Mouse (Mus musculus): ENCODE data around the gene Clstn2. TPM values are rescaled to one million over a fixed set of nuclear protein-coding genes. Genes with fewer than 3 reads are reported as not detected.

The Clstn2 gene
- polyA plus RNA-seq, 1 experiment: 0.19 TPM

DNA sequence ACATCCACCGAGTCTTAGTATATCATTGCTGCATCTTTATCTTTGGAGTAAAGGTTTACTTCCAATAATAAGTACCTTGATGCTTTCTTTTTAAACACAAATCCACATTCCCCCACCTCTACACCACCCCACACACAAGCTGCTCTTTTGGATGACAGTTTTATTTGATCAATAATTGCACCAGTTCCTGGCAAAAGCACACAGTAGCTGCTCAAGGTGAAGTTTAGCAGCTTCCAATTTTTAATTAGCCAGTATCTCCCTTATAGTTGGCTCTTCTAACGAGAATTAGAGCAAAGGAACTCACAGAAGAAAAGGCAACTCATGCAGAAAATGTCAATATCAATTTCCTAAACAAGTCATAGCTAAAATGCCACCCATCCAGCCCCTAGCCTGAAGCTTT is 334.0 kb downstream of the Clstn2 start:
- no peak for DNase-seq (ENCODE audit: low read depth, low spot score)
- WGBS: 58% methylated on average over 2 of the region's 2 CpGs

DNA sequence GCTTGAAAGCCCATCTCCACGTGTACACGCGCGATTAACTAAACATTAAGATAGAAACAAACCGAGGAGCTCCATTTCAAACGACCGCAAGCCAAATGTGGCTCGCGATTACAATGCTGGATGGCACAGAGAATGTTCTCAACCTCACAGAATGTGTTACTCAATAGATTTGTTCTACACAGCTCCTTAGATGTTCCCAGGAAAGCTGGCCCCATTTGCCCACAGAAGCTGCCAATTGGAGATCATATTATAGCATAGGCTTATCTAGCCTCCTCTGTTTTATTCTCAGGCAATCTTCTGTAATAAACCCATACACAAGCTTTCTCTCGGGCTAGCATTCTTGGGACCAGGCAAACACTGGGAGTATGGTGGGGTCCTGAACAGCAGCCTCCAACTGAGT is 334.9 kb downstream of the Clstn2 start:
- 76% methylated on average over 10 of the region's 10 CpGs for WGBS
- DNase-seq (ENCODE audit: low read depth, low spot score): no peak

DNA sequence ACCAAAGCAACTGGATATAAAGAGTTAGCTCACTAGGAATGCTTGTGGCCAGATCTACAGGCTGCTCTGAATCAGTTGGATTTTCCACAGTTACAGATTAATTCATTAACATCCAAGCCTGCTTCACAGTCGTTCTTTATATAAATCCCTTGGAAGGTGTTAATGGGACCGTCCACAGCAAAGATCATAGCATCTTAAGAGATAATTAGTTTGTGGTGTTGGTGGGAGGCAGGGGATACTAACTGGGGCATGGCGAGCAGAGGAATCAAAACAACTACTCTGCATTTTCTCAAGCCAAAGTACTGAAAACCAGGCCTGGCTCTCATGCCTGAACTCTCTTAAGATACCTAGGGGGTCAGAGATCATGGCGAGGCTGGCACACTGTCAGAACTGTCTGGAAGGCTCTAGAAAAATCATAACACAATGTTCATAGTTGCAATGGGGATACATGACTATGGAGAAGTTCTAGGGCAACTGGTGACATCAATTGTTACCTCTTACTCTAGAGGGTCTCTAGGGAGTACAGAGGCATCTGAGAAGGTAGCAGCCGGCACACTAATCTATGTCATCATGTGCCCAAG is 336.2 kb downstream of the Clstn2 start:
- DNase-seq (ENCODE audit: low read depth, low spot score): no peak
- WGBS: 75% methylated on average over 5 of the region's 5 CpGs

DNA sequence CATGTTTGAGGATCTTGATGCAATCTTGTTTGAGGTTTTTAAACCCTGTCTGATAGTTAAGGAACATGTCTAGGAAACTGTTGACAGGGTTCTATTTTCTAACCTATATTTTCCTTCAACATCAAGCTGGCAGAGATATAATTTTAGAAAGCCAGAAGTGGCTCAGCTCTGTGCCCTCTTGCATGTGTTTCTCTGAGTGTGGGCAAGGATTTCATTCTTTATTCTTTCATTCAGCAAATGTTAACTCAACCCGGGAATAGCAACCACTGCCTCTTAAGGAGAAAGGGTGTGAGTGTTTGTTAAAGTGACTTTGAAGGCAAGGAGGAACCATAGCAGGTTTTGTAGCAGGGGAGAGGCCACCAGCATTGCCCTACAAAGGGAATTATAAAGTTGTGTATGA is 337.7 kb downstream of the Clstn2 start:
- 35% methylated on average over 1 of the region's 1 CpGs for WGBS
- no peak for DNase-seq (ENCODE audit: low read depth, low spot score)

DNA sequence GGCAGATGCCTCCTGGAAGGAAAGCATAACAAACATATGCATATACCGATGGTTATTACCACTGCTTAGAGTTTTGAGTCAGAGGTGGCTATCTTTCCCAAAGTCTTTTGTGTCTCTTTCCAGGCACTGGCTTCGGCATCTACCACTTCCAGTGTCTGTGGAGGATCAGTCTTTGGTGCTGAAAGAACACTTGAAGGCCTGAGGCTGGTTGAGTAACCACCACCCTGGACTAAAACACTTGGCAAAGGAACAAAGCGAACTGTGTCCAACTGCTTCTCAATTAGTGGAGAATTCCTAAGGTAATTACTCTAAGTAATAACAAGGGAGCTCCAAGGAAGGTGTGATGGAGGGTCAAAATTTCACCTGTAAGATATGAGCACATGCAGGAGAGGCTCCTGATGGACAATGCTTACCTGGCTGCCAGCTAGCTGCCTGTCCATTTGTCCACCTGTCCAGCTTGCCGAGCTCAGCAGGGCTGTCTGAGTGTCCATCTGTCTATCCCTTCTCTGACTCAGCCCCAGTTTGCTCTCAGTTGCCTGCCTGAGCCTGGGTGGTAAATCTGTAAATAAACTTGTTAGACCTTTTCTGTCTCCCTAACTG is 346.1 kb downstream of the Clstn2 start:
- 85% methylated on average over 4 of the region's 4 CpGs for WGBS

DNA sequence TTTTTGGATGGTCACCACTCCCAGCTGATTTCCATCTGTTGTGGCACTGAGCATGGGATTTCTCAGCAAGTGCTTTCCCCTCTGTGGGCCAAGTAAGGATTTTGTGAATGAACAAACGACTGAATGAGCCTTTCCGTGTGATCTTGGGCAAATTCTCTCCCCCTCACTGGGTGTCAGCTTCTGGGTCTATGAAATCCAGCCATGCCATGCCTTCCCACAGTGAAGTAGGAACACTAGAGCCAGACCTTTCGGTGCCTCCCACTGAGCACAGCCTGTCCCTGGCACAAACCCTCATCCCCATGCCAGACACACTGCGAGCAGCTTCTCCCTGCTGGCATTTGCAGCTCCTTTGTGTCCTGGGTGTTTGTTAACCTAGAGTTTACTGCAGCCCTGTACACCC is 347.3 kb downstream of the Clstn2 start:
- 66% methylated on average over 4 of the region's 4 CpGs for WGBS
- DNase-seq (ENCODE audit: low read depth, low spot score): no peak

More for the DNA sequence above, 346.1 kb downstream of the Clstn2 start:
- DNase-seq (ENCODE audit: low read depth, low spot score): no peak

DNA sequence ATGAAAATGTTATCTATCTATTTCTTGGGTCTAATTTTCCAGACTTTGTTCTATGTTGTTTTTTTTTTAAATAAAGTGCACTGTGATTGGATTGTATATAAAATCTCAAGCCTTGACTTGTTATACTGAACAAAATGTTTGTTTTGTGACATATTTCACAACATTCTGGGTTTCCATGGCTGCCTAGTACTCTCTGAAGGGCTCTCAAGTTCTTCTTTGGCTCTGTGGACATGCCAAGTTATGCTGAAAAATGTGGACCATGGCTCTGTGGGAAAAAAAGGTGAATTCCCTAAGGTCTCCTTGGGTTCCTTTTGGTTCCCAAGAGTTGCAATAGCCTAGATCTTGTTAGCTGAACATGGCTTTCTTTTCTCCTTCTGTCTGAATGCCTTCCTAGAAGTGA is 353.1 kb downstream of the Clstn2 start:
- DNase-seq (ENCODE audit: low read depth, low spot score): no peak

DNA sequence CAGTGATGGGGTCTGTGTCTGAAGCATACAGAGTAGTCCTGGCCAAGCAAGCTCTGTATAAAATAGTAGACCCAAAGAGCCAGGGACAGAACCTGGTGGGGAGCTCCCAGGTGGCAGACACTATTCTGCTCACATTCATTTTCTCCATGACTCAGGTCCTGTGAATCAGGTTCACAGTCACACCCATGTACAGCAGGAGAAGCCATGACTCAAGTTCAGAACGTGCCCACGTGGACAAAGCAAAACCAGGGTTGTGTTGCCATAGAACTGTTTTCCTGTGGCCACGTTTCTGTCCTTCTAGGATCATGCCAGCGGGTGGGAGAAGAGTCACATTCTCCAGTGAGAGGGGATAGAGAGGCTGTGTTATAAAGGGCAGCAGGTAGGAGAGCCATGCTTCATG is 353.9 kb downstream of the Clstn2 start:
- WGBS: 61% methylated on average over 4 of the region's 4 CpGs

DNA sequence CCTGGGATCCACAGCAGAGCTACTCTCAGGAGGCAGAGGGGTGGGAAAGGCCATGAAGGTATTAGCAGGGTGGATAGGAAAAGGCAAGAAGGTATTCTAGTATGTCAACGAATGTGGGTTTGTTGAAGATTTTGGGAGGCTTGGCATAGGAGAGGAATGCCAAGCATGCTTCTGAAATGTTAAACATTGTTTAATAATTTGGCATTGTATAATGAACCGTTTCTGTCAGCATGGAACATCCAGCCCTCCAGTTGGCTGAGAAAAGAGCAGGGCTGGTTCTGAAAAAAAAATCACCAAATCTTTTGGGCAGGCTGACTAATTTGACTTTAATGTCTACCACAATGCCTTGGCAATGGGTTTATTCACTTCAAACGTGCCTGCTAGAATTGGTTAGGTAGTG is 355.9 kb downstream of the Clstn2 start:
- DNase-seq (ENCODE audit: low read depth, low spot score): no peak
- WGBS: 43% methylated on average over 3 of the region's 3 CpGs

More for the DNA sequence above, 353.9 kb downstream of the Clstn2 start:
- no peak for DNase-seq (ENCODE audit: low read depth, low spot score)

DNA sequence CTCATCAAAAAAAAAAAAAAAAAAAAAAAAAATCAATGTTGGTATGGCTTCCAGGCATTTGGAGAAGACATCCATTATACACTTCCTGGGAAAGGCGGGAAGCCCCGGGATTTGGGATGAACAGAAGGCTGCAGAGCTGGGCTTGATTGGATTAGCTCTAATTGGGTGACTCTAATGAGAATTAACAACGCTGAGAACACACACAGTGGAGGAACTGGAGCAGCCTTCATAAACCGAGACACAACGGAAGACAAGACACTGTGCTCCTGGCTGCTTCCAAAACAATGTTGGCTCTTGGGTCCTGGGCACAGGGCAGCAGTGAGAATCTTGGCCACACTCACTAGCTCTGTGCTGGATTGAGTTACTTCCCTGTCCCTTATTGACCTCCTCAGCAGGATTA is 360.3 kb downstream of the Clstn2 start:
- no peak for DNase-seq (ENCODE audit: low read depth, low spot score)
- 69% methylated on average over 5 of the region's 5 CpGs for WGBS

DNA sequence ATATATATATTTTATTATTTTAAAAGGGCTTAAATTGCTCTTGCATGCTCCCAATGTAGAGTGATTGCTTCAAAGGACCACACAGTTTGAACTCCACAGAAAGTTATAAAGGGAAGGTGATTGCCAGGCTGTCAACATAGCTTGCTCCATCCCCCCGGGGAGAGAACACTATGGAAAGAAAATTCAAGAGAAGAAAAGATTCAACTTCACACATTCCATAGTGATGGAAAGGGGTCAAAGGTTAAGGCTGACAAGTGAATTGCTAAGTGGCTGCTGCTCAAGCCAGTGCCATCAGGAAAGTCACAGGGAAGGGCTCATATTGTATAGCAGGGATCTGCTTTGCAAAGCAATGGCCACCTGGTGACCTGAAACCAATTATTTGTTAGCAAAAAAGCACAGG is 360.8 kb downstream of the Clstn2 start:
- WGBS: 21% methylated on average over 1 of the region's 1 CpGs
- no peak for DNase-seq (ENCODE audit: low read depth, low spot score)

DNA sequence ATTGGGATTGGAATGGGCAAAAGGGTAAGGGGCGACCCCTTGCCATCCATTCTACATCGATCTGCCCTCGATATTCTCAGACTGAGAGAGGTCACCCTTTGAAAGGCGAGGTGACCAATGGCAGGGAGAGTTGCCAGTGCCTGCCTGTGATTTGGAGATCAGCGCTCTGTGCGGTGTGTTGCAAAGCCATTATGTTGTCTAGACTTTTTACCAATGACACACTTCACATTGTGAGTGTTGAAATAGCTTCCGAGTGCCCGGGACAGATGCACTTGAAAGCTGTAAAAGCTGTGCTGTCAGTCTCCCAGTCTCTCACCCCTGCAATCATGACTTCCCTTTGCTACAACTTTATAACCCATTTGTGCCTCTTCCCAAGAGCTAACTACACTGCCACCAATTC is 362.3 kb downstream of the Clstn2 start:
- DNase-seq (ENCODE audit: low read depth, low spot score): no peak
- 79% methylated on average over 8 of the region's 8 CpGs for WGBS

DNA sequence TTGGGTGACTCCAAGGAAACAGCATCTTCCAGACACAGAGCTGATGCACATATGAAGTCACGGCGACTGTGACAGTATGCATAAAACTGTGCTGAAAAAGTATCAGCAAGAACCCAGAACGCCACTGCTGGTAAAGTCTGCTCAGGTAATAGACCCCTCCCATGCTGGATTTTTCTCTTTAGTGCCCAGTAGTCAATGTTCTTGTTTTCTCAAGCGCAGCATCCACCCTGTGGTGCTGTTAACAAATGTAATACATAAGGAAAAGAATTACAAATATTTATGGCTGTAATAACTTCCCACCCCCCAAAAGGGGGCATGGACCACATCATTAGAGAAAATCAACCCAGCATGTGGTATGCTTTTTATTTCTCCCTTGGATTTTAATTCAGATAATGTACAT is 372.0 kb downstream of the Clstn2 start:
- WGBS: 74% methylated on average over 4 of the region's 4 CpGs

DNA sequence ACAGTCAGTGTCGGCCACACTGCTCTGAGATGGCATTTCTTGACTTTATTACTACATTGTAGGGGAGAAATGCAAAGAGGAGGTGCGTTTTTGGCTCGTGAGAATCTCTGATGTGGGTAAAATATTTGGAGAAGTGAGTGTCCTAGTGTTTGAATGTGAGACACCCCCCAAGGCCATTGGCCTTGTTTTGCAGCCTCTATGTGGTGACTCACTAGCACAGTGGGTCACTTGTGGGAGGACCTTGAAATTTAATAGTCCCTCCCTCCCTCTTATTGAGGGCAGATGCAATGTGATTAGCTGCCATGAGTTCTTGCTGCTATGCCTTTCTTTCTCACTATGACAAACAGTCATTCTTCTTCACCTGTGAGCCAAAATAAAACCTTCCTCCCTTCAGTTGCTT is 374.2 kb downstream of the Clstn2 start:
- WGBS: 73% methylated on average over 3 of the region's 3 CpGs
- DNase-seq (ENCODE audit: low read depth, low spot score): no peak

More for the DNA sequence above, 372.0 kb downstream of the Clstn2 start:
- no peak for DNase-seq (ENCODE audit: low read depth, low spot score)

DNA sequence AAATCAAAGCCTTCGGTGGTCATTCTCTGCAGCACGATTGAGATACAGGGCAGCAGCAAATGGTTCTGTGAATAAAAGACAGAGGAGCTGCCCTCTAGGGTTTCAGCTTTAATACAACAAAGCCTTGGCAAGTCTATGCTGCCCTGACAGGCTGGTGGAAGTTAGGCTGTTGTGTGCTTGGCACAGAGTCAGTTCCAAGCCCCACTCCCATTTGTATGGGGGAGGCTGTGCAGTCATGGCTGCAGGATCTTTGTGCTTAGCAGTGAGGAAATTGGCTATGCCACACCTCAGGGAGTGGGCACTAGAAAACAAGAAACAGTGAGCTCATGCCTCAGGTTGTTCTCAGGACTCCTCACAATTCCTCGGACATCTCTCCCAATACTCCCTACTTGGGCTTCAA is 384.6 kb downstream of the Clstn2 start:
- DNase-seq (ENCODE audit: low read depth, low spot score): no peak
- WGBS: 74% methylated on average over 3 of the region's 3 CpGs

DNA sequence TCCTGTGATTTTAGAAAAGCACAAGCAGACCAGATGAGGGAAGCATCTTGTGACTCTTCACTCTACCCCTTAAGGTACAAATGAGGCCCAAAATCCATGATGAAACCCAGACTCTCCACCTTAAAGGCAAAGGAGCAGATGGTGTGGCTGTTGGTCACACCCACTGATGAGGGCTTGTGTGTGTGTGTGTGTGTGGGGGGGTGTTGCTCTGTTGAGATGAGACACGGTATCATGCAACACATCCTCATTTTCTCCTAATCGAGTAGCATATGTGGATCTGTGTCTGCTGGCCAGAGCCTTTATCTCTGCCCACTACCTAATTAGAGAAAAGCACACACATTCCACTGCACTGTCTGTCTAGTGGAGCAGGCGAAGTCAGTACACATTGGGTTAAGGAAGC is 387.2 kb downstream of the Clstn2 start:
- whole genome bisulfite sequencing: 77% methylated on average over 3 of the region's 3 CpGs

DNA sequence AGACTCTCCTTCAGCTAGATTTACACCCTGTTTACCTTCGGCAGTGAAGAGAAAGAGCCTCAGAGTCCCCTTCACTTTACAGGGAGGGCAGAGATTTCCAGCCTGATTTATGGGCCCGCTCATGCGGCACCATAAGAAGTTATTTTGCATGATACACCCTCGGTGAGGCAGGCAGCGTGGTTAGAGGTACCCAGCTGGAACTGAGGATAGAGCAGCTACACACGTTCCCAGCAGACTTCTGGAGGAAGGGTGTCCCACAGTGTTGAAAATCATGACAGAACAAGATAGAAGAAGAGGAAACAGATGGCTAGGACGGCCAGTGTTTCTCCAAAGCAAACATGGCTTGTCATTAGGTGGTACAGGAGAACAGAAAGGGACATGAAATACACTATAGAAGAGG is 390.6 kb downstream of the Clstn2 start:
- DNase-seq (ENCODE audit: low read depth, low spot score): no peak
- WGBS: 14% methylated on average over 7 of the region's 7 CpGs

More for the DNA sequence above, 387.2 kb downstream of the Clstn2 start:
- DNase-seq (ENCODE audit: low read depth, low spot score): no peak

DNA sequence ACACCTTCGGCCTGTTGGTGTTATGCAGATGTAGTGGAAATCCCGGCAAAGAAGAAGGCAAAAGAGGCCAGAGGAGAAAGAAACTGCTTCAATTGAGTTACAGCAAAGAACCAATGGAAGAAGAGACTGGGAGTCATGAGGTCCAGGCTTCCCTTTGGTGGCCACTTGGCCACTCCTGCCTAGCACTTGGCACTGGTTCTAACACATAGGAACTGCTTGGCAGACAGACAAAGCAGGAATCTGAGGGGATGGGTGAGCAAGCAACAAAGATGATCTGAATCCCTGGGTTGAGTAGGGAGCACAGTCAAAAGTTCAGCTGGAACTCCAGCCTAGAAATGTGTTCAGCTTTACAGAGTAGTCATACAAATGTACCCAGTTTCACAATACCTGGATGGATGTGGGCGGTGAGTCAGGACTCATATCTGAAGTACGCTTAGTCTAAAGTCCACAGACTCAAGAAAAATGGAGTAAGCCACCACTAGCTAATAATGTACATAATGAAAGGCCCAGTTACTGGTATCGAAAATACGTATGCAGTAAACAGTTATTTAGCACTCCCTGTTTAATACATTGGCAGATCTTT is 392.9 kb downstream of the Clstn2 start:
- WGBS: 76% methylated on average over 6 of the region's 6 CpGs
- no peak for DNase-seq (ENCODE audit: low read depth, low spot score)

DNA sequence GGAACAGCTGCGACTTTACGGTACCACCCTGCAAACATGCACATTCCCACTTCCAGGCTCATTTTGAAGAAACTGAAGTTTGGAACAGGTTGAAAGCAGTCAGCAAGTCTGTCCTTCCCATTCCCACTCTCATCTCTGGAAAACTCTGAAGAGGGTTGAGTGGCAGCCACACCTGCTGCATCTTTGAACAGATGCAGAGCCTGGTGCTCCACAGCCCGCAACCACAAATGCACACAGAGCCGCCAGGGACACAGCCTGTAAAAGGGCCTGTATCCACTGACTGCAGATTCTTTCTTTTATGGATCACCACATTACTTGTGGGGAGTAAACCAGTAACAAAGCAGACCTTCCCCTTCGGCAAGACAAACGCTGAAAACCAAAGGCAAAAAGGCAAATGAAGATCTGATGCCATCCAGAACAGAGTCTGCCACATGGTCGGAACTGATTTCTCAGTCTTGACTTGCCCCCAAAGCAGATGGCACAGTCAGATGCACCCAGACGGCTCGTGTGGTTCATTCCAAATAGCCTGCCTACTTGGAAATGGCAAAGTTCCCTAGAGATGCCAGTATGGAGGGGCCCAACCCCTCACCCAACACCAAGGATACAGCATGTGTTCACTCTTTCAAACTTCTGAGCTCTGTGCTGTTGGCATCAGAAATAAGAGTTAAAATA is 394.2 kb downstream of the Clstn2 start:
- 81% methylated on average over 9 of the region's 9 CpGs for WGBS
- no peak for DNase-seq (ENCODE audit: low read depth, low spot score)

DNA sequence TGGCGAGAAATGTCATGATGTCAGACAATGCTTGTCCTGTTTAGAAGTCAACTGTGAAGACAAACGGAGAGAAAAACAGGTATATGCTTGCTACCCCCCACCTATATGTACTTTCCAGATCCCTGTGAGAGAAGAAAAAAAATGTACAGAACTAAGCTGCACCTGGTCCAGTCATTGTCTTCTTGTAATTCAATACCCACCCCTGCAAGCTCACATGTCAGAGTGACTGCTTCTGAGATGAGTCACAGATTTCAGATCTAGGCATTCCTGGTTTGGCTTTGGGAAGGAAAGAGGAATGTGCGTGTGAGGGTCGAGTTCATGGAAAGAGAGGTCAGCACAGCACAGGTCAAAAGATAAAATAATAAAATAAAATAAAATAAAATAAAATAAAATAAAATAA is 397.6 kb downstream of the Clstn2 start:
- no peak for DNase-seq (ENCODE audit: low read depth, low spot score)
- WGBS: 67% methylated on average over 4 of the region's 4 CpGs

DNA sequence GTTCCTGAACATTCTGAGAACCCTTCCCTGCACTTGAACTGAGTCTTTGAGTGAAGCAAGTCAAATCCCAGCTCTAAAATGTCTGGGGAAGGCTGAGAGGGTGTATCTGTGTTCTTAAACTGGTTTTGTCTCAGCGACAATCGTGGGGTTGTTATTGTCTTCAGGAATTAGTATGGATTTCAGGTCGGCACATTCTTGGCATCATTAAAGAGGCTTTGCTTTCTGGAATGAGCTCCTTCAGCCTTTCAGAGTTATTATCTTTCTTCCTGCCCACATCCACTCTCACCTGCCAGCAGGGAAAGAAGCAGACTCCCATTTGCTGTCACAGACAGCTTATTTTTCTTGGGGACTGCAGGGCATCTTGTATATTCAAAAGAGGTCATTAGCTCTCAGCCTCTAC is 398.1 kb downstream of the Clstn2 start:
- no peak for DNase-seq (ENCODE audit: low read depth, low spot score)
- WGBS: 64% methylated on average over 3 of the region's 3 CpGs

All from large intestine, adult 2 months (tissue).